Mouse (Mus musculus) granulocyte monocyte progenitor cell, adult 5-6 weeks (primary cell): ENCODE results near the gene Casp1. TPM values are rescaled to one million over a fixed set of nuclear protein-coding genes. Genes with fewer than 3 reads are reported as not detected.

Source experiments
- ATAC-seq: replicated peaks from 2 replicates; pipeline ENCODE4 v1.8.0; 2016; ENCODE audit warnings: mild to moderate bottlenecking, moderate TSS enrichment, inconsistent platforms; ENCODE audit not compliant: poor library complexity, severe bottlenecking
- total RNA-seq, 2 experiments: library from RNA; stranded (forward) in 1 of 2; stranded (reverse) in 1 of 2; fragments of 200-712, 200-1000 nt in 1 of 2; fragments of >200 nt in 1 of 2; fragmentation: Nextera tagmentation in 1 of 2; gene quantifications; 2 replicates each; pipeline ENCODE4 v1.2.3; 2014 to 2017

The Casp1 gene
- total RNA-seq, 2 experiments from 2014 or later: 76.1 to 79.3 TPM

DNA sequence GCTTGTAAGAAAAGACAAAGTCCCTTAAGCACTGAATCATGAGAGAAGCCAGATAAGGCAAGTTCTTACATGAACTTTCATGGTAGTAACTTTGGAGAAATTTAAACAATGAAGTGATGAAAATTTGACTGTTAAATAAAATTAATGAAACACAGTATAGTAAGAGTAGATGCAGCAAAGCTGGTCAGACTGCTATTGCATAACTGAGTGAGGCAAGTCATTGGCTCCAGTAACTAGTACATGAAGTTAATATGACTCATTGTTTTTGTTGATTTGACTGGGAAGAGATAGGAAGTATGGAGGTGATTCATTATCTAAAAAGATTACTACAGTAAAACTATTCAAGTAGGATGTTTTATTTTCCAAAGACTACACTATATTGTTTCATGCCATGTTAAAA is 58.5 kb downstream of the Casp1 start:
- ATAC-seq: peak; percentile 48; the same call in 1 of the 2 replicates

Other genes with a start within 250 kb of the Casp1 start
- gene Casp4, start 10.3 kb downstream of the Casp1 start, total RNA-seq (2014; fragmentation: Nextera tagmentation): 16.4 and 21.6 TPM in 2 replicates
- gene Casp4, start 10.3 kb downstream of the Casp1 start, total RNA-seq (2017): 24.1 and 29.1 TPM in 2 replicates
- 2.7 TPM in 1 of 2 replicates, not detected in the other for gene Casp12, start 46.9 kb downstream of the Casp1 start, total RNA-seq (2014; fragmentation: Nextera tagmentation)
- 0.98 and 3.1 TPM in 2 replicates for gene Casp12, start 46.9 kb downstream of the Casp1 start, total RNA-seq (2017)